Mouse (Mus musculus) forebrain, embryonic 13.5 days (tissue): ENCODE measurements around the gene Spast. TPM values are rescaled to one million over a fixed set of nuclear protein-coding genes. Genes with fewer than 3 reads are reported as not detected.

Source experiments
- polyA plus RNA-seq: library from polyadenylated mRNA; unstranded; fragments of >200 nt; fragmentation: Nextera tagmentation; extraction: Ambion mirVana; gene quantifications from 2 replicates; pipeline ENCODE4 v1.2.1, GENCODE M21; 2015

The Spast gene
- polyA plus RNA-seq, 1 experiment from 2014 or later = 25.7 TPM

Other genes starting within 250 kb of the Spast start
- gene Memo1, start 43.5 kb upstream of the Spast start, polyA plus RNA-seq = 73.5 and 81.0 TPM in 2 replicates
- 255 and 275 TPM in 2 replicates for gene Dpy30, start 15.0 kb upstream of the Spast start, polyA plus RNA-seq
- gene Slc30a6, start 56.6 kb downstream of the Spast start, polyA plus RNA-seq = 28.8 and 33.2 TPM in 2 replicates
- 0.23 and 0.31 TPM in 2 replicates for gene Nlrc4, start 120.2 kb downstream of the Spast start, polyA plus RNA-seq
- 47.6 and 62.7 TPM in 2 replicates for gene Yipf4, start 150.5 kb downstream of the Spast start, polyA plus RNA-seq
- 94.6 and 105 TPM in 2 replicates for gene Birc6, start 189.3 kb downstream of the Spast start, polyA plus RNA-seq